ENCODE assay signal across 22 mouse cellular contexts in the genomic region with DNA sequence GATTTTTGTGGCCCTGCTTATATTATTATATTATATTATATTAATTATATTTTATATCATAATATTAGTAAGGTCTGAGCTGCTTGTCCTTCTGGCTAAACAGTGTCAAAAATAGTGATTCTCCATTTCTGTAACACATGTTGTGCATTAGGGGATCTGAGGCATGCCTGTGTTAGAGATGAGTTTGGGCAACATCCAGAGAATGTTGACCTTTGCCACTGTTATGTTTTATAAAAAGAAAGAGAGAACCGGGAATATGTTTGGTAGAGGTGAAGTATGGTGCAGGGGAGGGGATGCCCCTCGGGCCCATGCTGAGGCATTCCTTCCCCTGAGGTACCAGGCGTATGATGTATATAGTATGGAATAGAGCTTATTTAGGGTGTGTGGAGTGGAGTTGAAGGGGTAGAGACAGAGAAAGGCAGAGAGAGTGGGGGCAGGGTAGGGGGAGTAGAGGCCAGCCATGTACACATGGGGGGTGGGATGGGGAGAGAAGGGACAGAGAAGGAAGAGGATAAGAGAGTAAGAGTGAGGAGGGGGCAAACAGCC.
"Had no signal": no experiment of that assay in that cellular context is flagged by ENCODE, and none has a peak within 500 bp of the region (broad histone marks: within the 10 kb centered on the region; RNA-seq: fewer than 3 reads in every experiment).

No protein-coding gene starts in this region.

- H3K36me3 ChIP-seq: intestine, embryonic 15.5 days; kidney, embryonic 15.5 days; liver, embryonic 13.5 days; midbrain, embryonic 12.5 days; midbrain, embryonic 15.5 days; neural tube, embryonic 15.5 days had no signal

- H3K27ac ChIP-seq: intestine, embryonic 15.5 days; kidney, embryonic 15.5 days; left cerebral cortex, adult 2 months; liver, embryonic 13.5 days; macrophage; midbrain, embryonic 12.5 days; midbrain, embryonic 15.5 days; neural tube, embryonic 12.5 days; neural tube, embryonic 15.5 days had no signal

- H3K4me2 ChIP-seq: intestine, embryonic 15.5 days; kidney, embryonic 15.5 days; liver, embryonic 13.5 days; lung, embryonic 14.5 days; midbrain, embryonic 12.5 days; midbrain, embryonic 15.5 days; neural tube, embryonic 12.5 days; neural tube, embryonic 15.5 days had no signal

- ATAC-seq: intestine, embryonic 15.5 days; liver, postnatal 0 days; lung, postnatal 0 days; midbrain, embryonic 15.5 days had no signal

- H3K9ac ChIP-seq: intestine, embryonic 15.5 days; kidney, embryonic 15.5 days; liver, embryonic 13.5 days; liver, postnatal 0 days; lung, embryonic 14.5 days; midbrain, embryonic 12.5 days; midbrain, embryonic 15.5 days; neural tube, embryonic 12.5 days; neural tube, embryonic 15.5 days had no signal

- H3K27me3 ChIP-seq: intestine, embryonic 15.5 days; kidney, embryonic 15.5 days; liver, embryonic 13.5 days; midbrain, embryonic 12.5 days; midbrain, embryonic 15.5 days; neural tube, embryonic 12.5 days; neural tube, embryonic 15.5 days had no signal

- H3K9me3 ChIP-seq: intestine, embryonic 15.5 days; kidney, embryonic 15.5 days; liver, embryonic 13.5 days; midbrain, embryonic 12.5 days; midbrain, embryonic 15.5 days; neural tube, embryonic 12.5 days; neural tube, embryonic 15.5 days had no signal

- DNase-seq: kidney, adult 11 months; kidney, adult 8-10 months; kidney, postnatal 10 days; kidney, postnatal 36 days; layer of hippocampus, postnatal 36 days; left cerebral cortex, postnatal 4 days; liver, embryonic 13.5 days; liver, postnatal 0 days; lung, embryonic 14.5 days; right cerebral cortex, postnatal 25 days; spleen, adult 18-20 months; thymus, adult 2 months; thymus, postnatal 14 days had no signal

- H3K4me1 ChIP-seq: midbrain, embryonic 15.5 days; neural tube, embryonic 12.5 days; neural tube, embryonic 15.5 days had no signal

- H3K4me3 ChIP-seq: intestine, embryonic 15.5 days; kidney, embryonic 15.5 days; left cerebral cortex, adult 2 months; liver, embryonic 13.5 days; midbrain, embryonic 12.5 days; midbrain, embryonic 15.5 days; neural tube, embryonic 12.5 days; neural tube, embryonic 15.5 days had no signal
